Mouse (Mus musculus): Measurements from ENCODE around the gene Cdk14.

GRCm38 (mm10) chr5:5018959-5019358 lies 401.2 kb downstream of the Cdk14 start:
- TF ChIP-seq POLR2A (IDR thresholded peaks at IDR 0.05; ENCODE audit: low read depth, low read length): no peak
- no peak for TF ChIP-seq CTCF (IDR thresholded peaks at IDR 0.05; ENCODE audit: extremely low read depth, insufficient read depth, insufficient read length, insufficient replicate concordance)

Measured in spleen, adult 2 months (tissue).